Mouse (Mus musculus): ENCODE data around the gene Sycp1.

DNA sequence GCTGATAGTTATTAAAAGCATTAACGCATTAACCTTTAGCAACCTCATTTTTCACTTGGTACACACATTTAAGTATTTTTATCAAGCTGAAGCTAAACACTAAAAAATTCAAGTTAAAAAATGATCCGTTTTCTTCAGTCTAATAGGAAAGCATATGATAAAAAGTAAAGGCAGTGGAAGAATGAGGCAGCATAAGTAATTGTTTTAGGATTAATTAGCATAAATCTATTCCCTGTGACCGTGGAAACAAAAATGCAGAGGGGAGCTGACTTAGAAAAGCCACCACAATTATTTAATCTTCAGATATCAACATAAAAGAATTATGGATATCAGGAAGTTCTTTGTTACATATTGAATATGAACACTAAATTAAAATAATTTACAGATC lies 44.4 kb upstream of the Sycp1 start:
- no peak for TF ChIP-seq HCFC1 (IDR thresholded peaks at IDR 0.05; ENCODE audit: borderline replicate concordance, insufficient read depth, low read length)
- no peak for TF ChIP-seq ZC3H11A (IDR thresholded peaks at IDR 0.05; ENCODE audit: borderline replicate concordance, low read depth, low read length)
- no peak for TF ChIP-seq CHD2 (IDR thresholded peaks at IDR 0.05; ENCODE audit: low read depth, low read length)

All from ES-E14 (cell line).